Comparison of ENCODE assay signal across 8 mouse cellular contexts in genomic region chr12:69158366-69158764, GRCm38 (mm10). TPM values are rescaled to one million over a fixed set of nuclear protein-coding genes. Genes with fewer than 3 reads are reported as not detected.
DNase-seq lines count a peak whose midpoint lies in the region; ATAC-seq and TF ChIP-seq lines count a peak whose summit lies in the region.

No protein-coding gene starts in this region.

- no peak for TF ChIP-seq CTCF in bone marrow, adult 2 months (IDR thresholded peaks at IDR 0.05; ENCODE audit: control insufficient read depth, insufficient read depth, low read length)

- under 1% methylated on average over 19 of the region's 19 CpGs for WGBS in kidney, embryonic 15.5 days
- under 1% methylated on average over 19 of the region's 19 CpGs for WGBS in bone marrow, adult 2 months
- WGBS in hindbrain, embryonic 14.5 days = under 1% methylated on average over 19 of the region's 19 CpGs
- under 1% methylated on average over 19 of the region's 19 CpGs for WGBS in midbrain, embryonic 16.5 days

- H3K27me3 ChIP-seq in kidney, embryonic 15.5 days = no peaks in the 10 kb centered on the region
- H3K27me3 ChIP-seq in hindbrain, embryonic 14.5 days (ENCODE audit: control insufficient read depth, insufficient read depth, low read length) = no peaks in the 10 kb centered on the region
- H3K27me3 ChIP-seq in midbrain, embryonic 16.5 days (ENCODE audit: control insufficient read depth, insufficient read depth, low read depth, low read length) = no peaks in the 10 kb centered on the region

- H3K4me3 ChIP-seq in kidney, embryonic 15.5 days (replicated peaks) = peak overlapping the region; percentile 75
- H3K4me3 ChIP-seq in bone marrow, adult 2 months (replicated peaks; ENCODE audit: control insufficient read depth, low read depth, low read length) = peak overlapping the region; percentile 93
- peak overlapping the region; percentile 86 for H3K4me3 ChIP-seq in hindbrain, embryonic 14.5 days (replicated peaks; ENCODE audit: low read length)
- peak overlapping the region; percentile 72 for H3K4me3 ChIP-seq in midbrain, embryonic 16.5 days (ENCODE audit: low read depth, low read length)

- peaks cover 10% of the 10 kb centered on the region; the same call in 1 of the 2 replicates for H3K4me1 ChIP-seq in kidney, embryonic 15.5 days
- H3K4me1 ChIP-seq in bone marrow, adult 2 months (ENCODE audit: control insufficient read depth, insufficient read depth, low read length) = peaks cover 2% of the 10 kb centered on the region; the same call in 1 of the 2 replicates
- peaks cover 8% of the 10 kb centered on the region for H3K4me1 ChIP-seq in hindbrain, embryonic 14.5 days (replicated peaks; ENCODE audit: control insufficient read depth, insufficient read depth, low read length)
- peaks cover 12% of the 10 kb centered on the region for H3K4me1 ChIP-seq in midbrain, embryonic 16.5 days (ENCODE audit: control insufficient read depth, insufficient read depth, low read length)

- peaks cover 23% of the 10 kb centered on the region for H3K36me3 ChIP-seq in kidney, embryonic 15.5 days
- peaks cover 26% of the 10 kb centered on the region for H3K36me3 ChIP-seq in hindbrain, embryonic 14.5 days (replicated peaks; ENCODE audit: control insufficient read depth, insufficient read depth)
- peaks cover 6% of the 10 kb centered on the region; the same call in 1 of the 2 replicates for H3K36me3 ChIP-seq in midbrain, embryonic 16.5 days (ENCODE audit: control insufficient read depth, insufficient read depth, low read length)

- peak overlapping the region; percentile 90 for H3K9ac ChIP-seq in kidney, embryonic 15.5 days
- peak overlapping the region; percentile 85 for H3K9ac ChIP-seq in hindbrain, embryonic 14.5 days
- H3K9ac ChIP-seq in midbrain, embryonic 16.5 days (ENCODE audit: low read depth, low read length) = peak overlapping the region; percentile 87

- TF ChIP-seq POLR2A in bone marrow, adult 2 months (IDR thresholded peaks at IDR 0.05; ENCODE audit: borderline replicate concordance, control insufficient read depth, low read depth, low read length) = no peak

- ATAC-seq in kidney, embryonic 15.5 days (replicated peaks; ENCODE audit: low FRiP score) = no peak
- ATAC-seq in hindbrain, embryonic 14.5 days (ENCODE audit: low FRiP score) = no peak
- no peak for ATAC-seq in midbrain, embryonic 16.5 days

- DNase-seq in kidney, adult 18-20 months = no peak
- peak; percentile 40 for DNase-seq in hindbrain, embryonic 14.5 days (ENCODE audit: low spot score)
- no peak for DNase-seq in cerebellum, adult 18-20 months
- no peak for DNase-seq in cerebellum, adult 8-10 months
- DNase-seq in ovary, postnatal 36 days (ENCODE audit: low spot score) = no peak

- peak overlapping the region; percentile 96 for H3K27ac ChIP-seq in kidney, embryonic 15.5 days
- H3K27ac ChIP-seq in bone marrow, adult 2 months (ENCODE audit: control insufficient read depth, insufficient read depth, low read depth, low read length, poor library complexity) = peak overlapping the region; percentile 93
- H3K27ac ChIP-seq in hindbrain, embryonic 14.5 days = peak overlapping the region; percentile 97
- H3K27ac ChIP-seq in midbrain, embryonic 16.5 days (ENCODE audit: low read length) = peak overlapping the region; percentile 93

- H3K9me3 ChIP-seq in kidney, embryonic 15.5 days (replicated peaks) = no peaks in the 10 kb centered on the region
- no peaks in the 10 kb centered on the region for H3K9me3 ChIP-seq in hindbrain, embryonic 14.5 days (ENCODE audit: control insufficient read depth, low read length)
- H3K9me3 ChIP-seq in midbrain, embryonic 16.5 days (replicated peaks; ENCODE audit: control insufficient read depth, low read length, poor library complexity, severe bottlenecking) = no peaks in the 10 kb centered on the region

- peak overlapping the region; percentile 64 for H3K4me2 ChIP-seq in kidney, embryonic 15.5 days
- H3K4me2 ChIP-seq in hindbrain, embryonic 14.5 days (replicated peaks) = peak overlapping the region; percentile 75
- H3K4me2 ChIP-seq in midbrain, embryonic 16.5 days (ENCODE audit: low read length) = peak overlapping the region; percentile 83

RNA-seq across cellular contexts. Expression of gene Rps29, which starts 0.6 kb away (rescaled TPM):
- 1,863 and 1,902 TPM in 2 replicates for polyA plus RNA-seq in kidney, embryonic 15.5 days (2015; fragmentation: Nextera tagmentation; extraction: Ambion mirVana)
- polyA plus RNA-seq in bone marrow, adult 2 months (2011; ENCODE audit: insufficient read depth, insufficient read length, low replicate concordance, missing spikeins) = 1,025 and 1,436 TPM in 2 replicates
- 1,041 and 1,286 TPM in 2 replicates for polyA plus RNA-seq in hindbrain, embryonic 14.5 days (2014; fragmentation: Nextera tagmentation; extraction: Ambion mirVana)
- polyA plus RNA-seq in midbrain, embryonic 16.5 days (2015; fragmentation: Nextera tagmentation; extraction: Ambion mirVana) = 919 and 945 TPM in 2 replicates

RNA-seq across cellular contexts. Expression of gene Lrr1, which starts 10.2 kb away (rescaled TPM):
- polyA plus RNA-seq in kidney, embryonic 15.5 days (2015; fragmentation: Nextera tagmentation; extraction: Ambion mirVana) = 22.6 and 26.2 TPM in 2 replicates
- polyA plus RNA-seq in bone marrow, adult 2 months (2011; ENCODE audit: insufficient read depth, insufficient read length, low replicate concordance, missing spikeins) = 14.2 and 17.3 TPM in 2 replicates
- 2.2 and 4.7 TPM in 2 replicates for polyA plus RNA-seq in hindbrain, embryonic 14.5 days (2014; fragmentation: Nextera tagmentation; extraction: Ambion mirVana)
- 2.9 and 3.1 TPM in 2 replicates for polyA plus RNA-seq in midbrain, embryonic 16.5 days (2015; fragmentation: Nextera tagmentation; extraction: Ambion mirVana)

RNA-seq across cellular contexts. Expression of gene Rpl36al, which starts 25.5 kb away (rescaled TPM):
- 569 and 677 TPM in 2 replicates for polyA plus RNA-seq in kidney, embryonic 15.5 days (2015; fragmentation: Nextera tagmentation; extraction: Ambion mirVana)
- polyA plus RNA-seq in bone marrow, adult 2 months (2011; ENCODE audit: insufficient read depth, insufficient read length, low replicate concordance, missing spikeins) = 622 and 901 TPM in 2 replicates
- polyA plus RNA-seq in hindbrain, embryonic 14.5 days (2014; fragmentation: Nextera tagmentation; extraction: Ambion mirVana) = 362 and 438 TPM in 2 replicates
- 286 and 296 TPM in 2 replicates for polyA plus RNA-seq in midbrain, embryonic 16.5 days (2015; fragmentation: Nextera tagmentation; extraction: Ambion mirVana)

RNA-seq across cellular contexts. Expression of gene Mgat2, which starts 25.6 kb away (rescaled TPM):
- 52.6 and 55.9 TPM in 2 replicates for polyA plus RNA-seq in kidney, embryonic 15.5 days (2015; fragmentation: Nextera tagmentation; extraction: Ambion mirVana)
- polyA plus RNA-seq in bone marrow, adult 2 months (2011; ENCODE audit: insufficient read depth, insufficient read length, low replicate concordance, missing spikeins) = 7.5 and 13.2 TPM in 2 replicates
- polyA plus RNA-seq in hindbrain, embryonic 14.5 days (2014; fragmentation: Nextera tagmentation; extraction: Ambion mirVana) = 41.1 and 45.4 TPM in 2 replicates
- 30.6 and 34.7 TPM in 2 replicates for polyA plus RNA-seq in midbrain, embryonic 16.5 days (2015; fragmentation: Nextera tagmentation; extraction: Ambion mirVana)

RNA-seq across cellular contexts. Expression of gene Gm49383, which starts 38.5 kb away (rescaled TPM):
- polyA plus RNA-seq in kidney, embryonic 15.5 days (2015; fragmentation: Nextera tagmentation; extraction: Ambion mirVana) = 33.1 and 33.6 TPM in 2 replicates
- polyA plus RNA-seq in bone marrow, adult 2 months (2011; ENCODE audit: insufficient read depth, insufficient read length, low replicate concordance, missing spikeins) = 3.0 TPM in 1 of 2 replicates, not detected in the other
- polyA plus RNA-seq in hindbrain, embryonic 14.5 days (2014; fragmentation: Nextera tagmentation; extraction: Ambion mirVana) = 12.7 and 15.3 TPM in 2 replicates
- polyA plus RNA-seq in midbrain, embryonic 16.5 days (2015; fragmentation: Nextera tagmentation; extraction: Ambion mirVana) = 11.8 and 14.7 TPM in 2 replicates
